In the genomic region with DNA sequence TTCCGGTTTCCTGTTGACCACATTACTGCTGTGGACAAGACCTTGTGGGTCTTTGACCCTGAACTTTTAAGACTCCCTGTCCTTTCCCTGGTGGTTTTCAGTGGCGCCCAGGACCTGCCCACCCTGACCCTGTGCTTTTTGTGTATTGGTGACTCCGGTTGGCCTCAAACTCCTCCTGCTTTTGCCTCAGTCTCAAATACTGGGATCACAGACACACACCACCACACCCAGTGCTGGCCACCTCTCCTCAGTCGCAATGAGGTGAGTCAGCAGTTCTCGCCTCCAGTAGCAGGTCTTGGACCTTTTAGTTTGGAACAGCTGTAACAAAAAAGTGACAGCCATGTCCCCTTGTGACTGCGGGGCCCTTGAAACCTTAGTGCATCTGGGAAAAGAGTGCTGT, we compare ENCODE assay signal across 14 mouse cellular contexts. TPM values are rescaled to one million over a fixed set of nuclear protein-coding genes. Genes with fewer than 3 reads are reported as not detected.
A peak's percentile ranks its signal among the peaks of the same experiment; 100 is the strongest.
DNase-seq lines count a peak whose midpoint lies in the region; TF ChIP-seq lines count a peak whose summit lies in the region.
"Had no signal": no experiment of that assay in that cellular context is flagged by ENCODE, and none has a peak within 500 bp of the region (broad histone marks: within the 10 kb centered on the region; RNA-seq: fewer than 3 reads in every experiment).

No protein-coding gene starts in this region.

- no peaks in the 10 kb centered on the region for H3K27me3 ChIP-seq in spleen, adult 2 months (ENCODE audit: control insufficient read depth, insufficient read depth, low read length)
- H3K27me3 ChIP-seq in liver, adult 2 months (ENCODE audit: control insufficient read depth, insufficient read depth, low read length): no peaks in the 10 kb centered on the region
- H3K27me3 ChIP-seq: heart, embryonic 15.5 days had no signal

- 82% methylated on average over 6 of the region's 6 CpGs for WGBS in spleen, adult 2 months
- 59% methylated on average over 6 of the region's 6 CpGs for WGBS in liver, adult 2 months

- peak overlapping the region; percentile 3; the same call in 1 of the 2 replicates for H3K27ac ChIP-seq in spleen, adult 2 months (ENCODE audit: insufficient read depth, low read length)
- H3K27ac ChIP-seq in liver, adult 2 months (replicated peaks; ENCODE audit: insufficient read depth, low read depth, low read length): no peak overlapping the region

- H3K4me3 ChIP-seq in spleen, adult 2 months (ENCODE audit: extremely low read depth, insufficient read depth, insufficient read length): no peak overlapping the region
- no peak overlapping the region for H3K4me3 ChIP-seq in liver, adult 2 months (ENCODE audit: insufficient read depth, low read depth, low read length)
- H3K4me3 ChIP-seq: heart, embryonic 15.5 days had no signal

- no peaks in the 10 kb centered on the region for H3K36me3 ChIP-seq in spleen, adult 2 months (ENCODE audit: control insufficient read depth, insufficient read depth, low read length)
- H3K36me3 ChIP-seq in liver, adult 2 months (ENCODE audit: control insufficient read depth, insufficient read depth, low read length): no peaks in the 10 kb centered on the region
- H3K36me3 ChIP-seq: heart, embryonic 15.5 days had no signal

- peak; percentile 46 for DNase-seq in adrenal gland, postnatal 25 days
- DNase-seq in adrenal gland, postnatal 4 days (ENCODE audit: low spot score in 2 of 2): no peak
- no peak for DNase-seq in spleen, adult 2 months (ENCODE audit: low read depth in 1 of 2, low spot score in 2 of 2)
- no peak for DNase-seq in spleen, adult 18-20 months
- peak; percentile 57 for DNase-seq in liver, adult 2 months (ENCODE audit: extremely low read depth, low read depth, low spot score)
- no peak for DNase-seq in right cerebral cortex, postnatal 14 days
- DNase-seq in layer of hippocampus, postnatal 10 days (ENCODE audit: low spot score in 2 of 2): no peak
- no peak for DNase-seq in embryo, embryonic 11 days
- DNase-seq: gastrocnemius, postnatal 10 days had no signal

- TF ChIP-seq POLR2A in spleen, adult 2 months (IDR thresholded peaks at IDR 0.05; ENCODE audit: low read depth, low read length): no peak
- no peak for TF ChIP-seq POLR2A in liver, adult 2 months (IDR thresholded peaks at IDR 0.05; ENCODE audit: extremely low read depth, insufficient read depth, low read length)

- no peaks in the 10 kb centered on the region for H3K79me2 ChIP-seq in liver, adult 2 months (ENCODE audit: control insufficient read depth, insufficient read depth, low read length)

- H3K9ac ChIP-seq in liver, adult 2 months (ENCODE audit: low read depth, low read length): no peak overlapping the region; the same call in 1 of the 2 replicates
- H3K9ac ChIP-seq: heart, embryonic 15.5 days had no signal

- no peak for TF ChIP-seq CTCF in spleen, adult 2 months (IDR thresholded peaks at IDR 0.05; ENCODE audit: extremely low read depth, insufficient read depth, insufficient read length, insufficient replicate concordance)
- no peak for TF ChIP-seq CTCF in liver, adult 2 months (IDR thresholded peaks at IDR 0.05; ENCODE audit: low read depth, low read length)

- peaks cover 18% of the 10 kb centered on the region; the same call in 1 of the 2 replicates for H3K4me1 ChIP-seq in spleen, adult 2 months (ENCODE audit: control insufficient read depth, insufficient read depth, insufficient read length)
- peaks cover 23% of the 10 kb centered on the region for H3K4me1 ChIP-seq in liver, adult 2 months (ENCODE audit: control insufficient read depth, insufficient read depth, low read length)

RNA-seq across cellular contexts. Expression of gene Parp16, which starts 2.7 kb away (rescaled TPM):
- 26.8 and 26.9 TPM in 2 replicates for total RNA-seq in adrenal gland, postnatal 25 days (2021)
- total RNA-seq in adrenal gland, postnatal 4 days (2021): 10 to 100 TPM; 23.2 to 27.0 TPM
- 7.4 and 9.1 TPM in 2 replicates for polyA plus RNA-seq in spleen, adult 2 months (2012; rRNA removed)
- total RNA-seq in liver, adult 2 months (2014; rRNA removed): 11.3 and 12.6 TPM in 2 replicates
- polyA plus RNA-seq in liver, adult 2 months (2012; rRNA removed): 11.4 and 13.6 TPM in 2 replicates
- 1 to 10 TPM; 4.5 to 5.6 TPM for total RNA-seq in layer of hippocampus, postnatal 10 days (2021)

RNA-seq across cellular contexts. Expression of gene Igdcc3, which starts 56.8 kb away (rescaled TPM):
- 1.2 and 1.3 TPM in 2 replicates for total RNA-seq in adrenal gland, postnatal 25 days (2021)
- total RNA-seq in adrenal gland, postnatal 4 days (2021): 1 to 10 TPM; 2.2 to 3.6 TPM
- polyA plus RNA-seq in spleen, adult 2 months (2012; rRNA removed): 0.27 and 0.30 TPM in 2 replicates
- total RNA-seq in liver, adult 2 months (2014; rRNA removed): not detected in 2 replicates
- not detected in 2 replicates for polyA plus RNA-seq in liver, adult 2 months (2012; rRNA removed)
- 1 to 10 TPM; 5.4 to 7.1 TPM for total RNA-seq in layer of hippocampus, postnatal 10 days (2021)
- polyA plus RNA-seq: inflammation-experienced regulatory T-cells, adult 6 months; large intestine, adult 2 months; small intestine, adult 2 months; thymus, postnatal 0 days had no signal

Comparison
In these comparisons a context has a peak if more than half of its experiments do, and no peak if none do; other contexts are left out.
1. DNase-seq: peak in adrenal gland, postnatal 25 days (single experiment) and liver, adult 2 months (single experiment); none in adrenal gland, postnatal 4 days (0 of 2), spleen, adult 2 months (0 of 2), spleen, adult 18-20 months (0 of 2), right cerebral cortex, postnatal 14 days (single experiment), layer of hippocampus, postnatal 10 days (0 of 2) and embryo, embryonic 11 days (single experiment).